Mouse (Mus musculus) erythroblast, embryonic 14.5 days (primary cell): ENCODE results near the gene Peg3.
"Not testable (repeated sequence)": the region's sequence is repeated elsewhere in the genome, so short reads cannot be mapped to it uniquely, and the experiment has no call there.

Source experiments
- GATA1 ChIP-seq: IDR thresholded peaks from 2 replicates; pipeline ENCODE4 v1.6.1; 2012; ENCODE audit warnings: low read length, inconsistent platforms, mixed read lengths
- TAL1 ChIP-seq: IDR thresholded peaks from 3 replicates; pipeline ENCODE4 v1.6.1; 2012; ENCODE audit warnings: low read length, inconsistent platforms, mixed read lengths

- not testable (repeated sequence) for TF ChIP-seq GATA1, TAL1
These were observed 43.7 kb upstream of the Peg3 start for GRCm38 (mm10) chr7:6773865-6774413.
